Mouse (Mus musculus): ENCODE measurements around the gene Igdcc4. TPM values are rescaled to one million over a fixed set of nuclear protein-coding genes. Genes with fewer than 3 reads are reported as not detected.

Gene Igdcc4
- polyA plus RNA-seq, 1 experiment from 2014 or later = 17.3 TPM

DNA sequence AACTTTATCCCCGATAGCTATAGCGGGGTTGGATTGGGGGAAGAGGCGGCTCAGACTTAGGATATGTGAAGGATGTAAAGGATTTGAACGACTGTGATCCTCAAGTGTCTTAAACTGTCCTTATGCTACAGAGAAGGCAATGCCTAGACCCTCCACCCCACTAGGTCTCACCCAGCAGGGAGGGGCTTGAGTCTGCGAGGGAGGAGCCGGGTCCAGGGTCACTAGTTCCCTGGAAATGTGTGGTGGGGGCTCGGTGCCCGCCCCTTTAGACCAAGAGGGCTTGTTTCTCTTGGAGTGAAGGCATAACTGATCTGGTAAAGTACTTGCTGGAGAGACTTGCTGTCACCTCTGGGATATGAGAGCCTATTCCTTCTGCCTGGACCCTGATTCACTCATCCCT lies 41.1 kb downstream of the Igdcc4 start:
- Histone ChIP-seq H3K4me3 (peak overlapping the region; percentile 91), H3K9me3 (no peaks in the 10 kb centered on the region), H3K36me3 (peaks cover 9% of the 10 kb centered on the region; the same call in 1 of the 2 replicates), H3K9ac (peak overlapping the region; percentile 89), H3K27ac (replicated peaks) (peak overlapping the region; percentile 93), H3K27me3 (no peaks in the 10 kb centered on the region), H3K4me1 (replicated peaks) (peaks cover 42% of the 10 kb centered on the region), H3K4me2 (peak overlapping the region; percentile 85)
- under 1% methylated on average over 8 of the region's 8 CpGs for WGBS
- 0 out of 2 replicates have a peak, but pooled peaks have one; percentile 39 for ATAC-seq (ENCODE audit: low FRiP score, low read depth)

DNA sequence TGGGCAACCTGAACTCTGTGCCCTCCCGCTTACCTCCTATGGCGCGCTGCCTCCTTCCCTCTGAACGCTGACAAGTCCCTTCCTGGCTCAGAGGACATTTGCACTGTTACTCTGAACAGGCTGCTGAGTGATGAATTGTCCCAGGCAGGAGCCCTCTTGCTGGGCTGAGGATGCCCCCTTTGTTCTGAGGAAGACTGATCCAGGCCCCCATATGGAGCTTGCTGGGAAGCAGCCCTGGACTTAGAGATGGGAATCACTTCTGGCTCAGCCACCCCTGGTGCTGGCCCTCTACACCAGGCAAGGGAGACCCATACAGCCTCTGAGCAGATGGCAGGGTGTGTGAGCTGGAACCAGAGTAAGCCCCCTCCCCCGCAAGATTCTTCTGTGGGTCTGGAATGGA lies 44.7 kb downstream of the Igdcc4 start:
- Histone ChIP-seq H3K4me3 (no peak overlapping the region), H3K9me3 (no peaks in the 10 kb centered on the region), H3K36me3 (peaks cover 12% of the 10 kb centered on the region; the same call in 1 of the 2 replicates), H3K27me3 (no peaks in the 10 kb centered on the region), H3K27ac (replicated peaks) (0 out of 2 replicates have a peak overlapping the region, but pooled peaks have one; percentile 40), H3K9ac (no peak overlapping the region), H3K4me2 (no peak overlapping the region), H3K4me1 (replicated peaks) (peaks cover 34% of the 10 kb centered on the region)
- 28% methylated on average over 5 of the region's 5 CpGs for WGBS
- ATAC-seq (ENCODE audit: low FRiP score, low read depth) = no peak

DNA sequence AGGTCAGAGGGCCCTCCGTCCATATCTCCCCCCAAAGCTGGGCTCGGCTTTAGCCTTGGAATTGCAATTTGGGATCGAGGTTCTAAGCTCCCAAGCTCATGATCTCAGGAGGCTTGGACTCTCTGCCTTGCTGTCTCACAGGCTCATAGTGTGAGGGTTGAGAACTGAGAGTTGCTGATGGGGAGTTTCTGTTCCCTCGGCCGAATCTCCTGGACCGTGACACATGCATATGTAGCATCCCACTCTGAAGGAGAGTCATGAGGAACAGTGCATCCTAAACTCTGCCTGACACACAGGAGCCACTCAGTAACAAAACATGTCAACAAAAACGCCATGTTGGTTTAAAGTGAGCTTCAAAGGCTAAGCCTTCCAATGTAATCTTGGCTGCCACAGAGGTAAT lies 47.2 kb downstream of the Igdcc4 start:
- Histone ChIP-seq H3K27ac (replicated peaks) (no peak overlapping the region), H3K4me1 (replicated peaks) (peaks cover 29% of the 10 kb centered on the region)
- 83% methylated on average over 7 of the region's 7 CpGs for WGBS

DNA sequence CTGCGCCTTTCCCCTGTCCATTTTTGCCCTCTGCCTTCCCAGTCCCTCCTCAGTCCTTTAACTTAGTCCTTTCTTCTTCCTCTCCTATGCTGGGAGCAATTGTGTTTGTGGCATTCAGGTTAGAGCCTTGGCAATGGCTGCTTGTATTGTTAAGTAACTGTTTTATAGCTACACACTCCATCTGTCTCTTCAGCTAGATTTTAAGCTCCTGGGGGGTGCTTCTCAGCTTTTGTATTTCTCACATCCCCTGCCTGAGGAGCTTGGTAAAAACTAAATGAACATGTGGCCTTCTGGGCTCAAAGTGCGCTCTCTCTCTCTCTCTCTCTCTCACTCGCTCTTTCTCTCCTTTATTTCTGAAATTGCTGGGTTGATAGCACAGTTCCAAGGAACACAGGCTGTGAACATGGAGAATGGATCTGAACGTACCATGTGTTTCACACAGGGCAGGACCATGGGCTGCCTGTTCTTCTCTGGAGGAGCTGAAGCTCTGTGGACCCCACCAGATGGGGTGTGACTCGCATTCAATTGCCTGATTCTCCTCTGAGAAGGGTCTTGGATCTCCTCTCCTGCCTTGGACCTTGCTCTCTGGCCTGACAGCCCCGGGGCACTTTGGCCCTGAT lies 51.5 kb downstream of the Igdcc4 start:
- Histone ChIP-seq H3K4me1 (replicated peaks) (peaks cover 37% of the 10 kb centered on the region), H3K27me3 (no peaks in the 10 kb centered on the region), H3K4me2 (no peak overlapping the region), H3K9me3 (no peaks in the 10 kb centered on the region), H3K9ac (peak overlapping the region; percentile 18; the same call in 1 of the 2 replicates), H3K27ac (replicated peaks) (peak overlapping the region; percentile 77), H3K4me3 (no peak overlapping the region), H3K36me3 (0 out of 2 replicates have a peak, but pooled peaks cover 3% of the 10 kb centered on the region)
- WGBS = 19% methylated on average over 6 of the region's 6 CpGs
- peak; percentile 65; the same call in 1 of the 2 replicates for ATAC-seq (ENCODE audit: low FRiP score, low read depth)

More for the DNA sequence above, 47.2 kb downstream of the Igdcc4 start:
- ATAC-seq (ENCODE audit: low FRiP score, low read depth) = no peak
- Histone ChIP-seq H3K4me2 (no peak overlapping the region), H3K36me3 (peaks cover 12% of the 10 kb centered on the region; the same call in 1 of the 2 replicates), H3K9me3 (no peaks in the 10 kb centered on the region), H3K9ac (no peak overlapping the region), H3K4me3 (no peak overlapping the region), H3K27me3 (no peaks in the 10 kb centered on the region)

DNA sequence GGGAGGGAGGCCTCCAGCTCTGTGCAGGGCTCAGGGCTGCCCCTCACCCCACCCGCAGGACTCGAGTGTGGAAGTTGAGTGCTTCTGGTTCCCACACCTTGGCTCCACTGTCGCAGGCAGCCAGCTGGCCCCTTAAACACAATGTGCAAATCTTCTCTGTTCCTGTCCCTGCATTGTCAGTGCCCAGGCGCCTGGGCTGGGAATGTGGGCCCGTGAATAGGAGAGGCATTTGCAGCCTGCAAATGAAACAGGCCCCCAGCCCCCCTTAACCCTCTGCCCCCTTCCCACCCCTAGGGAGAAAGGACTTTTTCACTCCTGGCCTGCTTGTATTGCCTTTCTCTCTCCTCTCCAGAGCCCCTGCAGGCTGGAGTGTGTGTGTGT lies 52.0 kb downstream of the Igdcc4 start:
- peak; percentile 82 for ATAC-seq (ENCODE audit: low FRiP score, low read depth)
- Histone ChIP-seq H3K9me3 (no peaks in the 10 kb centered on the region), H3K4me3 (no peak overlapping the region), H3K27me3 (no peaks in the 10 kb centered on the region), H3K9ac (peak overlapping the region; percentile 18; the same call in 1 of the 2 replicates), H3K4me1 (replicated peaks) (peaks cover 37% of the 10 kb centered on the region), H3K4me2 (no peak overlapping the region), H3K36me3 (0 out of 2 replicates have a peak, but pooled peaks cover 3% of the 10 kb centered on the region), H3K27ac (replicated peaks) (peak overlapping the region; percentile 77)
- 5% methylated on average over 5 of the region's 5 CpGs for WGBS

DNA sequence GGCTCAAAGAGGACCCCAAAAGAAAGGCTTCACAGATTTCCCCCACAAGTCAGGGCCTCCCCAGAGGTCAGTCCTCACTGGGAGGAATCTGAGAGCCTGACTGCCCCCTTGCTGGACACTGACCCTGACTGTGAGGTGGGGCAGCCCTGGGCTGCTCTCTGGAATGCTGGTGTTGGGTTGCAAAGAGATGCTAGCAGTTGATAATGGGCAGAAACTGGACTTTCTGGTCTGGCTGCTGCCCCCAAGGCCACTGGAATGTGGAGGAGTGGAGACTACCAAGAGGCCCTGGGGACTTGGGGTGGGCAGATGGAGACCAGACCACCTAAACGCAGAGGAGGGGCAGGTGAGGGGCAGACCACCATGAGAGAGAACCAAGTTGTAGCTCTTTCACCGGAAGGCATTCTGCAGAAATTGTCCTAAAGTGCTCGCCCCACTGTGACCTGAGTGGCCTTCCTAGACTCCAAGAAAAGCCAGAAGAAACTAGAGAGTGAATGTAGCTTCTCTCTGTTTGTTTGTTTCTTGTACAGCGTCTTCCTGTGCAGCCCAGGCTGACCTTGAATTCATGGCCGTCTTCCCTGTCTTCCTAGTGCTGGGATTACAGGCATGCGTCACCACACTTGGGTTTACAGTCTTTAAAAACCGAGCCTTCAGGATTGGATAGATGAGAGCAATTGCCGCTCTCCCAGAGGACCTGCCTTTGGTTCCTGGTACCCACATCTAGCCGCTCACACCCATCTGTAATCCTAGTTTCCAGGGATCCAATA lies 53.6 kb downstream of the Igdcc4 start:
- WGBS = 64% methylated on average over 9 of the region's 9 CpGs
- no peak overlapping the region for H3K27ac ChIP-seq (replicated peaks)
- H3K27me3 ChIP-seq = no peaks in the 10 kb centered on the region
- ATAC-seq (ENCODE audit: low FRiP score, low read depth) = no peak
- no peak overlapping the region for H3K4me2 ChIP-seq
- no peaks in the 10 kb centered on the region for H3K9me3 ChIP-seq
- H3K4me1 ChIP-seq (replicated peaks) = peaks cover 41% of the 10 kb centered on the region
- H3K9ac ChIP-seq = no peak overlapping the region
- no peak overlapping the region for H3K4me3 ChIP-seq
- H3K36me3 ChIP-seq = 0 out of 2 replicates have a peak, but pooled peaks cover 3% of the 10 kb centered on the region

DNA sequence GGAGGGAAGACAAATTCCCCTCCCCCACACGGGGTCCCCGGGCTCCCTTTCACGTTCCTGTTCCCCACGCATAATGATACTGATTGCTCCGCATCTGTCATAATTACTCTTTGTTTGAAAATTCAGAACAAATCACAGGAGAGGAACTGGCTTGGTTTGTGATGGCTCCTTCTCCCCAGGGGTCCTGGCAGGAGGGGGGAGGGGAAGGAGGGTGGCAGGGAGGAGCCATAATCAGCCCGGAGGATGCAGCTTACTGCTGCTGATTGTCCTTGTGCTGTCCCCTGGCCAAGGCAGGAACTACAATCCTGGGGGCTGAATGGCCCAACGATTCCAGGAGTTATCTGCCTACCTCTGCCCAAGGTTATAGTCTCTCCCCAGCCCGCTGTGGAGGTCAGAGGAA lies 55.3 kb downstream of the Igdcc4 start:
- 0 out of 2 replicates have a peak overlapping the region, but pooled peaks have one; percentile 3 for H3K27ac ChIP-seq (replicated peaks)
- no peaks in the 10 kb centered on the region for H3K9me3 ChIP-seq
- peak overlapping the region; percentile 17 for H3K4me2 ChIP-seq
- H3K4me1 ChIP-seq (replicated peaks) = peaks cover 50% of the 10 kb centered on the region
- ATAC-seq (ENCODE audit: low FRiP score, low read depth) = no peak
- H3K4me3 ChIP-seq = no peak overlapping the region
- WGBS = 7% methylated on average over 8 of the region's 8 CpGs
- no peaks in the 10 kb centered on the region for H3K36me3 ChIP-seq
- H3K27me3 ChIP-seq = no peaks in the 10 kb centered on the region
- no peak overlapping the region for H3K9ac ChIP-seq

DNA sequence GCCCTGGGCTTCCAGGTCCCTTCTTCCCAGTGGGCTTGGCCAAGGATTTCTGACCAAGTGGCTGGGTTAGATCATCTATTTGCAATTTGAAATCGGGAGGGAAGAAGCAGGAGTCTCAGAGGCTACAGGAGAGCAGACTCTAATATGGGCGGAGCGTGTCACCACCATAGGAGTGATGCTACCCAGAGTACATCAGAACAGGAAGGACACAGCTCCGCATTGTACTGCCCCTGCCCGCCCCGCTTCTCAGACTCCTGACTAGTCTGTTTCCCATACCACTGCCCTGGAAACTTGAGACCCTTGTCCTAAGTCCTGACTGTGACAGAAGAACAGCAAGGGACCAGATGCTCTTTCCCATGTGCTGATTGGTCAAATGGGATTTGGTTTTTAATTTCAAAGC lies 56.3 kb downstream of the Igdcc4 start:
- H3K27ac ChIP-seq (replicated peaks) = no peak overlapping the region
- ATAC-seq (ENCODE audit: low FRiP score, low read depth) = no peak
- H3K36me3 ChIP-seq = no peaks in the 10 kb centered on the region
- 58% methylated on average over 6 of the region's 6 CpGs for WGBS
- H3K9me3 ChIP-seq = no peaks in the 10 kb centered on the region
- no peak overlapping the region for H3K4me2 ChIP-seq
- H3K4me1 ChIP-seq (replicated peaks) = peaks cover 56% of the 10 kb centered on the region
- no peak overlapping the region for H3K4me3 ChIP-seq
- H3K27me3 ChIP-seq = no peaks in the 10 kb centered on the region
- H3K9ac ChIP-seq = no peak overlapping the region

DNA sequence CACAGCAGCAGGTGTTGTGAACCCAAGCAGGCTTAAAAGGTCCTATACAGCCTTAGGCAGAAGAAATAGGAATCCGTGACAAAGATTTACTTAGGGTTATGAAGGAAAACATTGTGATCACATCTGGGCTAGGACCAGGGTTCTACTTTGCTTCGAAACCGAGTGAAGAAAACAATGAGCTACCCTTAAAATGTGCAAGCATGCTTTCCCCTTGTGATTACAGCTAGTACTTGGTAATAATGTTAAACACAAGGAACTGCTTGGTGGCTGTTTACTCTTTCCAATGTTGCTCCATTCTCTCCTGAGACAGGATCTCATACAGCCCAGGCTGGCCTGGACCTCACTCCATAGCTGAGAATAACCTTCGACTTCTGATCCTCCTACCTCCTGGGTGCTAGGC lies 59.9 kb downstream of the Igdcc4 start:
- Histone ChIP-seq H3K27me3 (no peaks in the 10 kb centered on the region), H3K4me1 (replicated peaks) (peaks cover 44% of the 10 kb centered on the region), H3K9ac (no peak overlapping the region), H3K4me2 (no peak overlapping the region), H3K36me3 (no peaks in the 10 kb centered on the region), H3K9me3 (no peaks in the 10 kb centered on the region), H3K27ac (replicated peaks) (no peak overlapping the region), H3K4me3 (no peak overlapping the region)
- WGBS = 33% methylated on average over 4 of the region's 4 CpGs
- ATAC-seq (ENCODE audit: low FRiP score, low read depth) = no peak

DNA sequence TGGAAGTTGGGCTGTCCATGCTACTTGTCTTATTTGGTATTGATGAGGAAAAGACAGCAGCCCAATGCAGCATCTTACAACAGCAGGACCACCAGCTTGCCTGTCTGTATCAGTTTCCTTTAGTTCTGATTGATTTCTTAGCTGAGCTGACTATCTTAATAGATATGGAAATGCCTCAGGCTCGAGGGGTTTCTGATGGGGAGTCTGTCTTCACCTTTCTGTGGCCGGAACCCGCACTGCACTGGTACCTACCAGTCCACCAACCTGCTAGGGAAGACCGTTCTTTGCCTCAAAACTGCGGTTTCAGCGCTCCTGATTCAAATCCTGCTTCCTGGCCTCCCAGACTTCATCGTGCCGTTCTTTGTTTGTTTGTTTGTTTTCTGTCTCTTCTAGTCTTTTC lies 60.6 kb downstream of the Igdcc4 start:
- 0 out of 2 replicates have a peak overlapping the region, but pooled peaks have one; percentile 37 for H3K9ac ChIP-seq
- H3K27me3 ChIP-seq = no peaks in the 10 kb centered on the region
- 14% methylated on average over 8 of the region's 8 CpGs for WGBS
- H3K4me1 ChIP-seq (replicated peaks) = peaks cover 37% of the 10 kb centered on the region
- ATAC-seq (ENCODE audit: low FRiP score, low read depth) = no peak
- no peaks in the 10 kb centered on the region for H3K36me3 ChIP-seq
- H3K4me3 ChIP-seq = no peak overlapping the region
- H3K27ac ChIP-seq (replicated peaks) = 0 out of 2 replicates have a peak overlapping the region, but pooled peaks have one; percentile 64
- H3K9me3 ChIP-seq = no peaks in the 10 kb centered on the region
- peak overlapping the region; percentile 78 for H3K4me2 ChIP-seq

DNA sequence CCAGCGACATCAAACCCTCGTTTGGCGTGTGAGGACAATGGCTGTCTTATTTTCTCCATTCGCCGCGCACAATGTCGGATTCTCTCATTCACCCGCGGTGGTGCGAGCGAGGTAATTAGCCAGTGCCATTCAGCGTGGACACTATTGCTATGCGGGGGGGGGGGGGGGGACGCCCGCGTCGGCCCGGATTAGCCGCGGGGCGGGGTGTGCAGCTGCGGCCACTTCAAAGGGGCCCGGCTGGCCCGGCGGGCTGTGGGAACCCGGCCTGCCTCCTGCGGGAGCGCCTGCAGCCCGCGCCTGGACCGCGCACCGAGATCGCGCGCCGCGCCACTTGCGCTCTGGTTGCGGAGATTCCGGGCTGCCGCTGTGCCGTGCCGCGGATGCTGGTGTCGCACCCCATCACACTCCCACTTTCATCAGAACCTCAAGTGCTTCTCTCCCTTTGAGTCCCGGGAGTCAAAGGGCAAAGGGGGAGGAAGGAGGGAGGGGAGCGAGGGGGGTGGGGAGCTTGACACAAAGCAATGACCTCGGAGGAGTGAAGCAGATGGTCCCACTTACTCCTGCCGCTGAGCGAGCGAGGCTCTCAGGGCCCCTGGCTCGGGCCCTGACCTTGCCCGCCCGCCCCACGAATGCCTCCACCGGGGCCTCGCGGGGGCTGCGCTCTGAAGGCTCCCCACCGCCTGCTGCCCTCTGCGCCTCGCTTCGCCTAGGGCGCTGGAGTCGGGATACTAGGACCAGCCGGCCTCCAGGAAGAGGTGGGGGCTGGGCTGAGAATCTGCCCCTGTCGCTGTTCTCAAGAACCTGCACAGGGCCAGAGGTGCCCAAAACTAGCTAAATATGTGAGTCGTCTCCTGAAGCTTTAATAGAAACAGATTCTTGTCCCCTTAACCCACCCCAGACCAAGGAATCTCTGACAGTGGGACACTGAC lies 61.7 kb downstream of the Igdcc4 start:
- no peaks in the 10 kb centered on the region for H3K36me3 ChIP-seq
- peak overlapping the region; percentile 42 for H3K4me3 ChIP-seq
- H3K27me3 ChIP-seq = no peaks in the 10 kb centered on the region
- peak overlapping the region; percentile 78 for H3K4me2 ChIP-seq
- H3K27ac ChIP-seq (replicated peaks) = peak overlapping the region; percentile 64
- 2% methylated on average over 51 of the region's 69 CpGs for WGBS
- peak; percentile 80 for ATAC-seq (ENCODE audit: low FRiP score, low read depth)
- peaks cover 30% of the 10 kb centered on the region for H3K4me1 ChIP-seq (replicated peaks)
- H3K9me3 ChIP-seq = no peaks in the 10 kb centered on the region
- peak overlapping the region; percentile 37 for H3K9ac ChIP-seq
